Mouse (Mus musculus): Measurements from ENCODE around the gene Med13l. TPM values are rescaled to one million over a fixed set of nuclear protein-coding genes. Genes with fewer than 3 reads are reported as not detected.
A peak's percentile ranks its signal among the peaks of the same experiment; 100 is the strongest.

Gene Med13l
- polyA plus RNA-seq, 1 experiment from 2014 or later: 12.9 TPM

GRCm38 (mm10) chr5:118763353-118763752 is 202.9 kb downstream of the Med13l start:
- Histone ChIP-seq H3K27me3 (no peaks in the 10 kb centered on the region), H3K4me2 (no peak overlapping the region), H3K4me3 (no peak overlapping the region), H3K36me3 (peaks cover 64% of the 10 kb centered on the region), H3K4me1 (replicated peaks) (peaks cover 8% of the 10 kb centered on the region), H3K9me3 (no peaks in the 10 kb centered on the region), H3K9ac (no peak overlapping the region), H3K27ac (replicated peaks) (no peak overlapping the region)
- no peak for ATAC-seq (ENCODE audit: low read depth)
- 62% methylated on average over 5 of the region's 5 CpGs for WGBS

GRCm38 (mm10) chr5:118769143-118769542 is 208.7 kb downstream of the Med13l start:
- Histone ChIP-seq H3K36me3 (0 out of 2 replicates have a peak, but pooled peaks cover 8% of the 10 kb centered on the region), H3K27me3 (0 out of 2 replicates have a peak, but pooled peaks cover 7% of the 10 kb centered on the region), H3K9me3 (no peaks in the 10 kb centered on the region), H3K4me2 (no peak overlapping the region), H3K27ac (replicated peaks) (peak overlapping the region; percentile 56), H3K4me1 (replicated peaks) (peaks cover 23% of the 10 kb centered on the region), H3K4me3 (no peak overlapping the region), H3K9ac (no peak overlapping the region)
- 11% methylated on average over 6 of the region's 6 CpGs for WGBS
- peak; percentile 61; the same call in 1 of the 2 replicates for ATAC-seq (ENCODE audit: low read depth)

- Histone ChIP-seq H3K4me1 (replicated peaks) (peaks cover 9% of the 10 kb centered on the region), H3K4me3 (no peak overlapping the region), H3K27me3 (peaks cover 10% of the 10 kb centered on the region; the same call in 1 of the 2 replicates), H3K27ac (replicated peaks) (no peak overlapping the region), H3K9me3 (no peaks in the 10 kb centered on the region), H3K9ac (no peak overlapping the region), H3K4me2 (no peak overlapping the region), H3K36me3 (no peaks in the 10 kb centered on the region)
- ATAC-seq (ENCODE audit: low read depth): 0 out of 2 replicates have a peak, but pooled peaks have one; percentile 58
- 40% methylated on average over 3 of the region's 3 CpGs for WGBS
These were observed 213.4 kb downstream of the Med13l start for GRCm38 (mm10) chr5:118773866-118774265.

GRCm38 (mm10) chr5:118776396-118776795 is 215.9 kb downstream of the Med13l start:
- H3K4me1 ChIP-seq (replicated peaks): no peaks in the 10 kb centered on the region
- H3K4me3 ChIP-seq: no peak overlapping the region
- no peak overlapping the region for H3K27ac ChIP-seq (replicated peaks)
- no peaks in the 10 kb centered on the region for H3K36me3 ChIP-seq
- H3K27me3 ChIP-seq: peaks cover 21% of the 10 kb centered on the region
- 79% methylated on average over 6 of the region's 6 CpGs for WGBS
- no peak overlapping the region for H3K9ac ChIP-seq
- no peaks in the 10 kb centered on the region for H3K9me3 ChIP-seq
- no peak for ATAC-seq (ENCODE audit: low read depth)
- no peak overlapping the region for H3K4me2 ChIP-seq

- Histone ChIP-seq H3K9ac (no peak overlapping the region), H3K27me3 (peaks cover 38% of the 10 kb centered on the region), H3K4me2 (no peak overlapping the region), H3K36me3 (no peaks in the 10 kb centered on the region), H3K9me3 (no peaks in the 10 kb centered on the region), H3K27ac (replicated peaks) (no peak overlapping the region), H3K4me1 (replicated peaks) (no peaks in the 10 kb centered on the region), H3K4me3 (no peak overlapping the region)
- peak; percentile 65 for ATAC-seq (ENCODE audit: low read depth)
- 10% methylated on average over 17 of the region's 17 CpGs for WGBS
These were observed 221.1 kb downstream of the Med13l start for GRCm38 (mm10) chr5:118781598-118781997.

GRCm38 (mm10) chr5:118782139-118782538 is 221.7 kb downstream of the Med13l start:
- no peak; the same call in 1 of the 2 replicates for ATAC-seq (ENCODE audit: low read depth)
- WGBS: 94% methylated on average over 3 of the region's 3 CpGs

GRCm38 (mm10) chr5:118789226-118789625 is 228.7 kb downstream of the Med13l start:
- no peaks in the 10 kb centered on the region for H3K4me1 ChIP-seq (replicated peaks)
- WGBS: 92% methylated on average over 11 of the region's 11 CpGs

More at GRCm38 (mm10) chr5:118782139-118782538, 221.7 kb downstream of the Med13l start:
- no peak overlapping the region for H3K9ac ChIP-seq
- H3K27ac ChIP-seq (replicated peaks): no peak overlapping the region
- no peaks in the 10 kb centered on the region for H3K9me3 ChIP-seq
- H3K4me2 ChIP-seq: no peak overlapping the region
- no peaks in the 10 kb centered on the region for H3K4me1 ChIP-seq (replicated peaks)
- no peak overlapping the region for H3K4me3 ChIP-seq
- peaks cover 38% of the 10 kb centered on the region for H3K27me3 ChIP-seq
- no peaks in the 10 kb centered on the region for H3K36me3 ChIP-seq

GRCm38 (mm10) chr5:118789776-118790175 is 229.3 kb downstream of the Med13l start:
- H3K4me1 ChIP-seq (replicated peaks): no peaks in the 10 kb centered on the region
- H3K36me3 ChIP-seq: no peaks in the 10 kb centered on the region
- no peak overlapping the region for H3K4me3 ChIP-seq
- no peak overlapping the region for H3K27ac ChIP-seq (replicated peaks)
- H3K9ac ChIP-seq: no peak overlapping the region
- no peak overlapping the region for H3K4me2 ChIP-seq
- no peaks in the 10 kb centered on the region for H3K9me3 ChIP-seq
- H3K27me3 ChIP-seq: no peaks in the 10 kb centered on the region
- 72% methylated on average over 9 of the region's 9 CpGs for WGBS
- no peak for ATAC-seq (ENCODE audit: low read depth)

More at GRCm38 (mm10) chr5:118789226-118789625, 228.7 kb downstream of the Med13l start:
- Histone ChIP-seq H3K9ac (no peak overlapping the region), H3K27me3 (0 out of 2 replicates have a peak, but pooled peaks cover under 1% of the 10 kb centered on the region), H3K36me3 (no peaks in the 10 kb centered on the region), H3K4me3 (no peak overlapping the region), H3K4me2 (no peak overlapping the region), H3K27ac (replicated peaks) (no peak overlapping the region), H3K9me3 (no peaks in the 10 kb centered on the region)
- no peak for ATAC-seq (ENCODE audit: low read depth)

- Histone ChIP-seq H3K36me3 (no peaks in the 10 kb centered on the region), H3K4me3 (no peak overlapping the region), H3K9me3 (no peaks in the 10 kb centered on the region), H3K27me3 (peaks cover 7% of the 10 kb centered on the region), H3K9ac (no peak overlapping the region), H3K4me2 (no peak overlapping the region), H3K27ac (replicated peaks) (no peak overlapping the region), H3K4me1 (replicated peaks) (no peaks in the 10 kb centered on the region)
- no peak for ATAC-seq (ENCODE audit: low read depth)
- 89% methylated on average over 11 of the region's 11 CpGs for WGBS
These were observed 237.3 kb downstream of the Med13l start for GRCm38 (mm10) chr5:118797811-118798210.

GRCm38 (mm10) chr5:118801592-118801991 is 241.1 kb downstream of the Med13l start:
- H3K9ac ChIP-seq: no peak overlapping the region
- no peak overlapping the region for H3K27ac ChIP-seq (replicated peaks)
- H3K4me2 ChIP-seq: no peak overlapping the region
- H3K27me3 ChIP-seq: peaks cover 3% of the 10 kb centered on the region; the same call in 1 of the 2 replicates
- WGBS: 31% methylated on average over 5 of the region's 5 CpGs
- no peak overlapping the region for H3K4me3 ChIP-seq
- peaks cover 13% of the 10 kb centered on the region for H3K4me1 ChIP-seq (replicated peaks)
- H3K9me3 ChIP-seq: no peaks in the 10 kb centered on the region
- no peak for ATAC-seq (ENCODE audit: low read depth)
- H3K36me3 ChIP-seq: no peaks in the 10 kb centered on the region

GRCm38 (mm10) chr5:118802036-118802435 is 241.6 kb downstream of the Med13l start:
- Histone ChIP-seq H3K27me3 (peaks cover 3% of the 10 kb centered on the region; the same call in 1 of the 2 replicates), H3K27ac (replicated peaks) (no peak overlapping the region), H3K4me1 (replicated peaks) (peaks cover 13% of the 10 kb centered on the region), H3K36me3 (no peaks in the 10 kb centered on the region), H3K9me3 (no peaks in the 10 kb centered on the region), H3K4me3 (no peak overlapping the region), H3K9ac (no peak overlapping the region), H3K4me2 (no peak overlapping the region)
- 66% methylated on average over 7 of the region's 7 CpGs for WGBS
- no peak for ATAC-seq (ENCODE audit: low read depth)

GRCm38 (mm10) chr5:118808946-118809345 is 248.5 kb downstream of the Med13l start:
- Histone ChIP-seq H3K9me3 (no peaks in the 10 kb centered on the region), H3K4me2 (no peak overlapping the region), H3K9ac (no peak overlapping the region), H3K36me3 (no peaks in the 10 kb centered on the region), H3K4me1 (replicated peaks) (peaks cover 1% of the 10 kb centered on the region), H3K27ac (replicated peaks) (no peak overlapping the region), H3K4me3 (no peak overlapping the region), H3K27me3 (0 out of 2 replicates have a peak, but pooled peaks cover 2% of the 10 kb centered on the region)
- 92% methylated on average over 12 of the region's 12 CpGs for WGBS
- ATAC-seq (ENCODE audit: low read depth): no peak

- H3K4me1 ChIP-seq (replicated peaks): no peaks in the 10 kb centered on the region
- H3K9ac ChIP-seq: no peak overlapping the region
- 0 out of 2 replicates have a peak, but pooled peaks cover 2% of the 10 kb centered on the region for H3K27me3 ChIP-seq
- H3K27ac ChIP-seq (replicated peaks): no peak overlapping the region
- 73% methylated on average over 5 of the region's 5 CpGs for WGBS
- ATAC-seq (ENCODE audit: low read depth): no peak
- H3K36me3 ChIP-seq: no peaks in the 10 kb centered on the region
- H3K4me3 ChIP-seq: no peak overlapping the region
- no peaks in the 10 kb centered on the region for H3K9me3 ChIP-seq
- H3K4me2 ChIP-seq: no peak overlapping the region
These were observed 249.1 kb downstream of the Med13l start for GRCm38 (mm10) chr5:118809588-118809987.
